Mouse (Mus musculus) CH12.LX (cell line): ENCODE measurements around the gene Drosha. TPM values are rescaled to one million over a fixed set of nuclear protein-coding genes. Genes with fewer than 3 reads are reported as not detected.
"Not testable (repeated sequence)": the region's sequence is repeated elsewhere in the genome, so short reads cannot be mapped to it uniquely, and the experiment has no call there.

Experiments used
- DNase-seq: peaks from one replicate; pipeline ENCODE4 v3.0.0-alpha.2; 2013; ENCODE audit errors: extremely low read depth
- H3K27ac ChIP-seq: 2 replicates; pipeline ENCODE4 v1.5.1; 2012; ENCODE audit warnings: low read depth, mild to moderate bottlenecking, control low read depth, moderate library complexity; ENCODE audit not compliant: insufficient read depth
- H3K27me3 ChIP-seq: replicated peaks from 2 replicates; pipeline ENCODE3; 2012; ENCODE audit warnings: inconsistent platforms
- H3K36me3 ChIP-seq, 2 experiments: replicated peaks in 1 of 2; 2 replicates each; pipeline versions ENCODE3 to v1.6.1; 2012; ENCODE audit warnings: inconsistent platforms in 1 of 2, low read length in 1 of 2, mild to moderate bottlenecking in 1 of 2, mixed read lengths in 1 of 2, moderate library complexity in 1 of 2; ENCODE audit not compliant: control insufficient read depth in 1 of 2, insufficient read depth in 1 of 2
- H3K4me1 ChIP-seq, 2 experiments: 2 replicates each; pipeline ENCODE4 v1.6.1; 2012; ENCODE audit warnings: inconsistent platforms in 1 of 2, moderate library complexity in 1 of 2; ENCODE audit not compliant: insufficient read depth in 2 of 2, control insufficient read depth in 1 of 2
- H3K4me2 ChIP-seq: 2 replicates; pipeline ENCODE4 v1.6.1; 2012; ENCODE audit warnings: low read depth, mild to moderate bottlenecking, control low read depth; ENCODE audit not compliant: poor library complexity, insufficient read depth, severe bottlenecking
- H3K4me3 ChIP-seq, 3 experiments: fragments of 150-350 bp in 1 of 3; sonication (generic) in 1 of 3; replicated peaks in 1 of 3; 2 replicates each; pipeline versions ENCODE3 to v1.5.1; 2011 to 2012; ENCODE audit warnings: low read depth in 2 of 3, low read length in 2 of 3, mild to moderate bottlenecking in 2 of 3, moderate library complexity in 2 of 3, control low read depth in 1 of 3, improper control_type of control experiment in 1 of 3, inconsistent platforms in 1 of 3, mixed read lengths in 1 of 3; ENCODE audit not compliant: poor library complexity in 1 of 3
- H3K79me2 ChIP-seq: replicated peaks from 2 replicates; pipeline ENCODE4 v1.6.1; 2012; ENCODE audit warnings: mild to moderate bottlenecking, moderate library complexity; ENCODE audit not compliant: control insufficient read depth, poor library complexity, insufficient read depth, severe bottlenecking; ENCODE audit errors: extremely low read depth
- H3K9ac ChIP-seq: 2 replicates; pipeline ENCODE4 v1.6.1; 2012; ENCODE audit warnings: low read depth, mild to moderate bottlenecking, control low read depth, moderate library complexity; ENCODE audit not compliant: insufficient read depth
- H3K9me3 ChIP-seq: replicated peaks from 2 replicates; pipeline ENCODE3; 2012; ENCODE audit warnings: low read length, inconsistent platforms, mixed read lengths
- E2F4 ChIP-seq: IDR thresholded peaks from 2 replicates; pipeline ENCODE4 v1.6.1; 2011; ENCODE audit warnings: low read depth, low read length, improper control_type of control experiment; ENCODE audit not compliant: insufficient replicate concordance
- ELF1 ChIP-seq: IDR thresholded peaks from 2 replicates; pipeline ENCODE4 v1.6.1; 2014; ENCODE audit warnings: low read depth, mild to moderate bottlenecking, inconsistent platforms, low read length, improper control_type of control experiment
- ETS1 ChIP-seq: conservative IDR thresholded peaks from 2 replicates; pipeline ENCODE4 v1.6.1; 2012; ENCODE audit warnings: low read depth, mild to moderate bottlenecking, inconsistent platforms, low read length, improper control_type of control experiment, moderate library complexity
- GABPA ChIP-seq: IDR thresholded peaks from 2 replicates; pipeline ENCODE4 v1.6.1; 2012; ENCODE audit warnings: low read depth, low read length, improper control_type of control experiment, inconsistent platforms; ENCODE audit not compliant: insufficient replicate concordance
- KAT2A ChIP-seq: IDR thresholded peaks from 2 replicates; pipeline ENCODE4 v1.6.1; 2012; ENCODE audit warnings: low read length, improper control_type of control experiment, inconsistent platforms; ENCODE audit not compliant: insufficient replicate concordance
- MAFK ChIP-seq: IDR thresholded peaks from 2 replicates; pipeline ENCODE4 v1.6.1; 2011; ENCODE audit warnings: low read length, improper control_type of control experiment; ENCODE audit not compliant: insufficient replicate concordance
- NELFE ChIP-seq: IDR thresholded peaks from 2 replicates; pipeline ENCODE4 v1.6.1; 2011; ENCODE audit warnings: low read depth, low read length, improper control_type of control experiment
- POLR2AphosphoS2 ChIP-seq: IDR thresholded peaks from 2 replicates; pipeline ENCODE4 v1.6.1; 2011; ENCODE audit warnings: low read depth, low read length, improper control_type of control experiment
- RCOR1 ChIP-seq: conservative IDR thresholded peaks from 2 replicates; pipeline ENCODE4 v1.6.1; 2012; ENCODE audit warnings: low read depth, mild to moderate bottlenecking, inconsistent platforms, low read length, improper control_type of control experiment
- SMC3 ChIP-seq: IDR thresholded peaks from 2 replicates; pipeline ENCODE4 v1.6.1; 2011; ENCODE audit warnings: low read depth, low read length, improper control_type of control experiment
- TCF12 ChIP-seq: IDR thresholded peaks from 2 replicates; pipeline ENCODE4 v1.6.1; 2014; ENCODE audit warnings: low read depth, mild to moderate bottlenecking, inconsistent platforms, low read length, improper control_type of control experiment
- USF1 ChIP-seq: IDR thresholded peaks from 2 replicates; pipeline ENCODE4 v1.6.1; 2014; ENCODE audit warnings: low read depth, mild to moderate bottlenecking, inconsistent platforms, low read length, improper control_type of control experiment
- ZMIZ1 ChIP-seq: IDR thresholded peaks from 2 replicates; pipeline ENCODE4 v1.6.1; 2012; ENCODE audit warnings: low read depth, mild to moderate bottlenecking, inconsistent platforms, low read length, improper control_type of control experiment
- dilution Hi-C: fragments of 300-500 bp; cut with MboI; formaldehyde crosslinking; loops from 2 replicates; pipeline ENCODE4 v1.14.3; 2020; ENCODE audit warnings: low sequenced_read_pairs; ENCODE audit not compliant: extremely low pct_unique_long_range_greater_than_20kb, extremely low pct_ligation_motif_present
- in situ Hi-C: fragments of 300-500 bp; cut with MboI; formaldehyde crosslinking; loops from 3 replicates; pipeline ENCODE4 v1.14.3; 2019; ENCODE audit warnings: low sequenced_read_pairs, low pct_ligation_motif_present, low pct_unique_long_range_greater_than_20kb, mixed read lengths
- polyA plus RNA-seq: library from polyadenylated mRNA; unstranded; fragments of >175 nt; gene quantifications from 2 replicates; pipeline ENCODE4 v1.2.1, GENCODE M21; 2012; ENCODE audit warnings: low read depth; ENCODE audit not compliant: insufficient read length
- total RNA-seq, 2 experiments: library from RNA; depleted of rRNA; stranded (reverse); fragments of 300-350 nt in 1 of 2; fragments of >200 nt in 1 of 2; gene quantifications; 2 replicates each; pipeline ENCODE4 v1.2.3; 2012 to 2014

The Drosha gene
- total and polyA plus RNA-seq, 3 experiments = 23.4 to 81.9 (median 24.8) TPM

DNA sequence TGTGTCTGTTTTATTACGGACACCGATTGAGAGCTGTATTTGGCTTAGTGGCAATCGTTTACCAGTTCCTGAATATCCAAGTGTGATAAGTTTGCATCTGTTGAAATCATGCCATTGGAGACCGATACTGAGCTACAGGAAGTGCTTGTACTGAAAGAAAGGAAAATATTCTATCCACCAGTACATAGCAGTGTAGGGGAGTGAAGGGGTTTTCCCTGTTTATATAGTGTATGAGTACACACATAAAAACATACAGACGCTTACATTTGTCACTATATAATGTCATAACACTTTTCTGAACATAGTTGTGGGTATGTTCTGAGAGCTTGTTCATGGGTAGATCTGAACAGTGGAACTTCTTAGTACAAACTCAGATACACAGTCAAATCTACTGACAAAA is 106.9 kb downstream of the Drosha start:
- Histone ChIP-seq H3K36me3 (peaks cover 42 to 72% of the 10 kb centered on the region in 2 experiments), H3K4me3 (no peak overlapping the region), H3K4me1 (peaks cover 0 to 10% of the 10 kb centered on the region in 2 experiments; a peak in 1 of 4 replicates), H3K9me3 (no peaks in the 10 kb centered on the region), H3K9ac (no peak overlapping the region), H3K27ac (no peak overlapping the region), H3K4me2 (no peak overlapping the region), H3K27me3 (no peaks in the 10 kb centered on the region), H3K79me2 (no peaks in the 10 kb centered on the region)
- DNase-seq = no peak
- no peak for TF ChIP-seq RCOR1
- TF ChIP-seq E2F4 = no peak
- no peak for TF ChIP-seq MAFK
- TF ChIP-seq KAT2A = no peak
- dilution Hi-C loops (no loop called here), in situ Hi-C loops (no loop called here)

DNA sequence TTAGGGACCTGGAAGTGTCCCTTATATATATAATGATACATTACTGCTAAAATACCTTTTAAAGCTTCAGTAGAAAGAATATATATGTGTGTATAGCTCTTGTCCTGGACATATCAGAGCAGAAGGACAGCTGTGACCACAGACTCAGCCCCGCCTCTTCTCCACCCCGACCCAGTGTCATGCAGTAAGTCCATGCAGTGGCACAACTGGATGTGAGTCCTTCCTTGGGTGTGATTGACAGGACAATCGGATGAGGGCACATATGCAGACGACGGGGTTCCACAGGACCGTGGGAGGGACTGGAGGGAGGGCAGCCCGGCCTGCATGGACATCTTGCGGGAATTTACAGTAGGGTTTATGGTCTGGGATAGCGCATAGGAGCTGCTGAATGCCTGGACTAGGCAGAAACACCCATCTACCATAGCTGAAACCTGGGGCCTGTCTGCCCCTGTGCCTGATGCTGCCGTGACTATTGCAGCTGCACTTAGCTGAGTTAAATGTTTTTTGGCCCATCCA is 111.7 kb downstream of the Drosha start:
- Histone ChIP-seq H3K27me3 (no peaks in the 10 kb centered on the region), H3K9me3 (no peaks in the 10 kb centered on the region)
- no peak for DNase-seq
- TF ChIP-seq SMC3 (no peak), POLR2AphosphoS2 (no peak), ETS1 (no peak), GABPA (no peak), USF1 (no peak), ELF1 (no peak), TCF12 (no peak), ZMIZ1 (no peak), NELFE (no peak)
- TF ChIP-seq, all 38 proteins: peak for 0
- dilution Hi-C loops = no loop called here
- in situ Hi-C loops = no loop called here
- H3K36me3 ChIP-seq = peaks cover 14 to 38% of the 10 kb centered on the region in 2 experiments
- no peaks in the 10 kb centered on the region for H3K79me2 ChIP-seq
- H3K9ac ChIP-seq = no peak overlapping the region
- no peak overlapping the region for H3K4me3 ChIP-seq
- H3K27ac ChIP-seq = no peak overlapping the region
- no peaks in the 10 kb centered on the region for H3K4me1 ChIP-seq
- no peak overlapping the region for H3K4me2 ChIP-seq

DNA sequence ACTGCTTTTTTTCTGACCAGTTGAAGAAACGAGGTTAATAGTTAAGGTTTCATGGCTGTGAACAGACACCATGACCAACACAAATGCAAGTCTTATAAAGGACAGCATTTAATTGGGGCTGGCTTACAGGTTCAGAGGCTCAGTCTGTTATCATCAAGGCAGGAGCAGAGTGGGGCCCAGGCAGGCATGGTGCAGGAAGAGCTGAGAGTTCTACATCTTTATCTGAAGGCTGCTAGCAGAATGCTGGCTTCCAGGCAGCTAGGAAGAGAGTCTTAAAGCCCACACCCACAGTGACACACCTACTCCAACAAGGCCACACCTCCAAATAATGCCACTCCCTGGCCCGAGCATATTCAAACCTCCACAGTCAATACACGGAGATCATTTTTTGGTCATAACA is 112.7 kb downstream of the Drosha start:
- not testable (repeated sequence) for H3K27ac ChIP-seq

More for the DNA sequence above, 112.7 kb downstream of the Drosha start:
- H3K79me2 ChIP-seq, dilution Hi-C loops, H3K4me3 ChIP-seq, H3K9ac ChIP-seq, H3K4me1 ChIP-seq, DNase-seq, in situ Hi-C loops, H3K4me2 ChIP-seq, H3K9me3 ChIP-seq, H3K27me3 ChIP-seq: not testable (repeated sequence)
- H3K36me3 ChIP-seq = peaks cover 9 to 29% of the 10 kb centered on the region in 2 experiments
